Mouse (Mus musculus) lung, adult 2 months (tissue): ENCODE measurements at regions not wholly inside any gene's neighbourhood (a gene's known extent, or its start where the extent isn't known, plus 50 kb on each side); places are given as distances from the start of the nearest gene placed in this dataset.

ENCODE experiments used
- CTCF ChIP-seq: fragments of 200-500 bp; IDR thresholded peaks from 2 replicates; pipeline ENCODE4 v1.5.1; 2011; ENCODE audit warnings: mild to moderate bottlenecking, low read length, control low read depth; ENCODE audit not compliant: insufficient read depth
- POLR2A ChIP-seq: fragments of 200-500 bp; IDR thresholded peaks from 2 replicates; pipeline ENCODE4 v1.6.1; 2011; ENCODE audit warnings: low read depth, mild to moderate bottlenecking, control low read depth, low read length, borderline replicate concordance; ENCODE audit errors: extremely low read depth

DNA sequence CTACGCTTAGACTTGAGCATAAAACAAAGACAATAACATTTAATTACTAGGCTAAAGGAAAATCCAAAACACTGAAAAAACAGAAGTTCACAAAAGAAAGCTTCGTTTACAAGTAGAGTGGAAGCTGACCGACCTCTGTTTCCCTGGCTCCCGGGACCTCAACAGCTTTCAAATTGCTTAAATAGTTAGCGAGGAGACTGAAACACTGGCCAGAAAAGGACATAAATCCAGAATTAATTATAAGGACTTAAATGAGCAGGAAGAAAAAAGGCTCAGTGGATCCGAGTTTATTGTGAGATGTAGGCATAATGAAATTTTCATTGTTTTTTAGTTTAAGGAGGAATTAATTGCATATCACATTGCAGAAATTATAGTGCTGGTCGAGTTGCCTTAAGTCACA is 754.4 kb downstream of the Kcnj2 start:
- TF ChIP-seq POLR2A (no peak), CTCF (no peak)
